Mouse (Mus musculus): ENCODE measurements around the gene Lad1.

Gene Lad1

GRCm38 (mm10) chr1:135818481-135819086 is at the start of gene Lad1:
Gene Lad1, plus strand, starts transcription at chr1:135818598.
- peak; percentile 69 to 73 for DNase-seq

- DNase-seq: no peak
Measured at GRCm38 (mm10) chr1:135770237-135770636, 48.2 kb upstream of the Lad1 start.

GRCm38 (mm10) chr1:135770896-135771572 is 47.4 kb upstream of the Lad1 start:
- DNase-seq: no peak

- no peak for DNase-seq
Measured at GRCm38 (mm10) chr1:135771573-135771970, 46.8 kb upstream of the Lad1 start.

GRCm38 (mm10) chr1:135776596-135776995 is 41.8 kb upstream of the Lad1 start:
- DNase-seq: no peak

- DNase-seq: no peak
Measured at GRCm38 (mm10) chr1:135777046-135777445, 41.4 kb upstream of the Lad1 start.

GRCm38 (mm10) chr1:135778780-135779535 is 39.4 kb upstream of the Lad1 start, which contains the start of gene Tnni1:
Gene Tnni1, plus strand, starts transcription at chr1:135779434.
- no peak for DNase-seq

- no peak for DNase-seq
Measured at GRCm38 (mm10) chr1:135780649-135781048, 37.7 kb upstream of the Lad1 start.

GRCm38 (mm10) chr1:135781220-135781619 is 37.2 kb upstream of the Lad1 start:
- DNase-seq: peak; percentile 48 to 67

GRCm38 (mm10) chr1:135782816-135783215 is 35.6 kb upstream of the Lad1 start:
- DNase-seq: no peak

- peak; percentile 49 to 77 for DNase-seq
Measured at GRCm38 (mm10) chr1:135787799-135788198, 30.6 kb upstream of the Lad1 start.

GRCm38 (mm10) chr1:135788708-135789107 is 29.7 kb upstream of the Lad1 start:
- no peak for DNase-seq

- DNase-seq: peak in 1 of 2 experiments; percentile 62
Measured at GRCm38 (mm10) chr1:135789815-135790214, 28.6 kb upstream of the Lad1 start.

- no peak for DNase-seq
Measured at GRCm38 (mm10) chr1:135792143-135792939, 26.1 kb upstream of the Lad1 start.

- no peak for DNase-seq
Measured at GRCm38 (mm10) chr1:135793370-135794215, 24.8 kb upstream of the Lad1 start.

- DNase-seq: no peak
Measured at GRCm38 (mm10) chr1:135794216-135795134, 23.9 kb upstream of the Lad1 start.

GRCm38 (mm10) chr1:135798492-135798891 is 19.9 kb upstream of the Lad1 start:
- no peak for DNase-seq

GRCm38 (mm10) chr1:135799109-135799627 is 19.2 kb upstream of the Lad1 start:
- no peak for DNase-seq

GRCm38 (mm10) chr1:135800192-135800950 is 18.0 kb upstream of the Lad1 start:
- DNase-seq: no peak

GRCm38 (mm10) chr1:135807546-135807945 is 10.9 kb upstream of the Lad1 start:
- no peak for DNase-seq
